Mouse (Mus musculus): ENCODE measurements at regions not wholly inside any gene's neighbourhood (a gene's known extent, or its start where the extent isn't known, plus 50 kb on each side); places are given as distances from the start of the nearest gene placed in this dataset.

- ATAC-seq (ENCODE audit: insufficient number of reproducible peaks, low FRiP score, low TSS enrichment): no peak
Observed at GRCm38 (mm10) chr3:123754011-123754610, 63.5 kb upstream of the Ndst3 start.

GRCm38 (mm10) chr3:123754927-123755326 is 64.3 kb upstream of the Ndst3 start:
- ATAC-seq (ENCODE audit: insufficient number of reproducible peaks, low FRiP score, low TSS enrichment): no peak

GRCm38 (mm10) chr3:123765911-123766556 is 75.4 kb upstream of the Ndst3 start:
- no peak for ATAC-seq (ENCODE audit: insufficient number of reproducible peaks, low FRiP score, low TSS enrichment)

- ATAC-seq (ENCODE audit: insufficient number of reproducible peaks, low FRiP score, low TSS enrichment): no peak
Observed at GRCm38 (mm10) chr3:123766557-123766913, 75.9 kb upstream of the Ndst3 start.

GRCm38 (mm10) chr3:123780507-123780906 is 89.9 kb upstream of the Ndst3 start:
- ATAC-seq (ENCODE audit: insufficient number of reproducible peaks, low FRiP score, low TSS enrichment): peak; percentile 58

GRCm38 (mm10) chr3:123781581-123781980 is 90.9 kb upstream of the Ndst3 start:
- ATAC-seq (ENCODE audit: insufficient number of reproducible peaks, low FRiP score, low TSS enrichment): no peak

- ATAC-seq (ENCODE audit: insufficient number of reproducible peaks, low FRiP score, low TSS enrichment): no peak
Observed at GRCm38 (mm10) chr3:123784127-123784526, 93.5 kb upstream of the Ndst3 start.

GRCm38 (mm10) chr3:123794011-123794410 is 103.4 kb upstream of the Ndst3 start:
- 0 out of 2 replicates have a peak, but pooled peaks have one; percentile 31 for ATAC-seq (ENCODE audit: insufficient number of reproducible peaks, low FRiP score, low TSS enrichment)

- ATAC-seq (ENCODE audit: insufficient number of reproducible peaks, low FRiP score, low TSS enrichment): no peak
Observed at GRCm38 (mm10) chr3:123805338-123805737, 114.7 kb upstream of the Ndst3 start.

- no peak for ATAC-seq (ENCODE audit: insufficient number of reproducible peaks, low FRiP score, low TSS enrichment)
Observed at GRCm38 (mm10) chr3:123806050-123806449, 115.4 kb upstream of the Ndst3 start.

GRCm38 (mm10) chr3:123806546-123806945 is 115.9 kb upstream of the Ndst3 start:
- no peak for ATAC-seq (ENCODE audit: insufficient number of reproducible peaks, low FRiP score, low TSS enrichment)

- no peak for ATAC-seq (ENCODE audit: insufficient number of reproducible peaks, low FRiP score, low TSS enrichment)
Observed at GRCm38 (mm10) chr3:123810018-123810942, 119.6 kb upstream of the Ndst3 start.

- ATAC-seq (ENCODE audit: insufficient number of reproducible peaks, low FRiP score, low TSS enrichment): no peak
Observed at GRCm38 (mm10) chr3:123810943-123811499, 120.4 kb upstream of the Ndst3 start.

- peak; percentile 97 for ATAC-seq (ENCODE audit: insufficient number of reproducible peaks, low FRiP score, low TSS enrichment)
Observed at GRCm38 (mm10) chr3:123828790-123829189, 138.1 kb upstream of the Ndst3 start.

- peak; percentile 89 for ATAC-seq (ENCODE audit: insufficient number of reproducible peaks, low FRiP score, low TSS enrichment)
Observed at GRCm38 (mm10) chr3:123838385-123839170, 147.9 kb upstream of the Ndst3 start.

GRCm38 (mm10) chr3:123846554-123846953 is 155.9 kb upstream of the Ndst3 start:
- no peak for ATAC-seq (ENCODE audit: insufficient number of reproducible peaks, low FRiP score, low TSS enrichment)

- no peak for ATAC-seq (ENCODE audit: insufficient number of reproducible peaks, low FRiP score, low TSS enrichment)
Observed at GRCm38 (mm10) chr3:123848663-123849062, 158.0 kb upstream of the Ndst3 start.

- no peak for ATAC-seq (ENCODE audit: insufficient number of reproducible peaks, low FRiP score, low TSS enrichment)
Observed at GRCm38 (mm10) chr3:123852889-123853288, 162.2 kb upstream of the Ndst3 start.

- peak; percentile 68; the same call in 1 of the 2 replicates for ATAC-seq (ENCODE audit: insufficient number of reproducible peaks, low FRiP score, low TSS enrichment)
Observed at GRCm38 (mm10) chr3:123873709-123874108, 183.1 kb upstream of the Ndst3 start.

GRCm38 (mm10) chr3:123893691-123894090 is 203.0 kb upstream of the Ndst3 start:
- peak; percentile 95 for ATAC-seq (ENCODE audit: insufficient number of reproducible peaks, low FRiP score, low TSS enrichment)
